Mouse (Mus musculus) right cerebral cortex, postnatal 4 days (tissue): ENCODE results near the gene Olfr136.

Experiments
- DNase-seq: peaks from one replicate; pipeline ENCODE4 v3.0.0-alpha.2; 2022

Gene Olfr136

DNA sequence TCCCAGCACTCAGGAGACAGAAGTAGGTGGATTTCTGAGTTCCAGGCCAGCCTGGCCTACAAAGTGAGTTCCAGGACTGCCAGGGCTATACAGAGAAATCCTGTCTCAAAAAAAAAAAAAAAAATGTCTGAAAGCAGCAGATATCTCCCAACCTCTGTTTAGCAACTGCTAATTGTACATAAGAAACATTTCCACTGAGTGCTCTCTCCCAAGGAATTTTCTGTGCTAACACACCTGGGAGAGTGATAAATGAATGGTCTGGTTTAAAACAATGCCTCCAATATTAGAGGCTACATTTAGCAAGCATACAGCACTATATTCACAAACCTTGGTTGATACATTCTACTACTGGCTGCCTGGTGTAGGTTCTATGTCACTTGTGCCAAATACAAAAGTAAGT is at the start of gene Olfr136:
TSS of gene Olfr136 (plus strand) at position 301 of the 400 bp plus-strand sequence.
- DNase-seq = no peak

DNA sequence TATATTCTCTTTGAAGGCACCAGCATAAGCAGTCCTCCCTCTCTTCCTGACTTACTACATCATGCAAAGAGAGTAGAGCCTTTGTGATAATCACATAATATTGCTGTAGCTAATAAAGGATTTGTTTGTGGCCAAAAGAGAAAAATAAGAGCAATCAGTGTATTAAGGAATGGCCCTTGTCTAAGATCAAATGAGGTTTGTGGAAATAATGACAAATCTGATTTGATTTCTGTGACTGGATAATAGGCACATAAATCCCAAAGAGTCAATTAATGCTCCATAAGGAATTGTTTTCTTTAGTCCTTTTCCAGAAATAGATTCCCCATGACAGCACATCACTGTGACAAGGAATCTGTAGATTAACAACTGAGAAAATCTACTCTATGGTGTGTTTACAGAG is 22.2 kb upstream of the Olfr136 start, which contains the start of gene Olfr137:
TSS of gene Olfr137 (minus strand) at position 101 of the 400 bp plus-strand sequence.
- no peak for DNase-seq
